Mouse (Mus musculus): Measurements from ENCODE around the gene Ipo8. TPM values are rescaled to one million over a fixed set of nuclear protein-coding genes. Genes with fewer than 3 reads are reported as not detected.

The Ipo8 gene
- polyA plus RNA-seq, 1 experiment from 2014 or later, result 27.5 TPM

- H3K4me1 ChIP-seq, result no peaks in the 10 kb centered on the region
- WGBS, result 92% methylated on average over 2 of the region's 2 CpGs
- H3K27ac ChIP-seq, result no peak overlapping the region
- H3K36me3 ChIP-seq, result peaks cover 44% of the 10 kb centered on the region
- no peak overlapping the region for H3K9ac ChIP-seq
- no peaks in the 10 kb centered on the region for H3K9me3 ChIP-seq (replicated peaks)
- ATAC-seq (ENCODE audit: low FRiP score), result no peak
- H3K27me3 ChIP-seq, result no peaks in the 10 kb centered on the region
- no peak overlapping the region for H3K4me2 ChIP-seq (replicated peaks)
- H3K4me3 ChIP-seq, result no peak overlapping the region
Measured at GRCm38 (mm10) chr6:148795145-148795544, 36.1 kb downstream of the Ipo8 start.

GRCm38 (mm10) chr6:148789010-148789673 lies 42.1 kb downstream of the Ipo8 start:
- Histone ChIP-seq H3K4me3 (no peak overlapping the region), H3K27me3 (no peaks in the 10 kb centered on the region), H3K36me3 (peaks cover 44% of the 10 kb centered on the region), H3K4me1 (no peaks in the 10 kb centered on the region), H3K27ac (no peak overlapping the region), H3K4me2 (replicated peaks) (no peak overlapping the region), H3K9me3 (replicated peaks) (no peaks in the 10 kb centered on the region), H3K9ac (no peak overlapping the region)
- 92% methylated on average over 9 of the region's 9 CpGs for WGBS
- ATAC-seq (ENCODE audit: low FRiP score), result no peak

- Histone ChIP-seq H3K27ac (no peak overlapping the region), H3K9me3 (replicated peaks) (no peaks in the 10 kb centered on the region), H3K9ac (no peak overlapping the region), H3K4me2 (replicated peaks) (no peak overlapping the region), H3K4me1 (no peaks in the 10 kb centered on the region), H3K36me3 (peaks cover 55% of the 10 kb centered on the region), H3K27me3 (no peaks in the 10 kb centered on the region), H3K4me3 (no peak overlapping the region)
- WGBS, result 88% methylated on average over 5 of the region's 5 CpGs
- ATAC-seq (ENCODE audit: low FRiP score), result no peak
Measured at GRCm38 (mm10) chr6:148786186-148786585, 45.1 kb downstream of the Ipo8 start.

GRCm38 (mm10) chr6:148784418-148784817 lies 46.8 kb downstream of the Ipo8 start:
- no peak overlapping the region for H3K4me3 ChIP-seq
- H3K4me2 ChIP-seq (replicated peaks), result no peak overlapping the region
- peaks cover 62% of the 10 kb centered on the region for H3K36me3 ChIP-seq
- H3K4me1 ChIP-seq, result no peaks in the 10 kb centered on the region
- no peaks in the 10 kb centered on the region for H3K9me3 ChIP-seq (replicated peaks)
- 95% methylated on average over 9 of the region's 9 CpGs for WGBS
- H3K27me3 ChIP-seq, result no peaks in the 10 kb centered on the region
- ATAC-seq (ENCODE audit: low FRiP score), result no peak
- no peak overlapping the region for H3K9ac ChIP-seq
- no peak overlapping the region for H3K27ac ChIP-seq

GRCm38 (mm10) chr6:148776236-148776635 lies 55.0 kb downstream of the Ipo8 start:
- H3K27ac ChIP-seq, result no peak overlapping the region
- WGBS, result 98% methylated on average over 2 of the region's 2 CpGs
- H3K9ac ChIP-seq, result no peak overlapping the region

GRCm38 (mm10) chr6:148771423-148771822 lies 59.8 kb downstream of the Ipo8 start:
- Histone ChIP-seq H3K27me3 (no peaks in the 10 kb centered on the region), H3K4me1 (no peaks in the 10 kb centered on the region), H3K9me3 (replicated peaks) (peaks cover 6% of the 10 kb centered on the region; the same call in 1 of the 2 replicates), H3K36me3 (peaks cover 37% of the 10 kb centered on the region), H3K4me2 (replicated peaks) (no peak overlapping the region), H3K4me3 (no peak overlapping the region), H3K9ac (no peak overlapping the region), H3K27ac (no peak overlapping the region)
- WGBS, result 95% methylated on average over 3 of the region's 3 CpGs
- ATAC-seq (ENCODE audit: low FRiP score), result no peak

More at GRCm38 (mm10) chr6:148776236-148776635, 55.0 kb downstream of the Ipo8 start:
- H3K4me1 ChIP-seq, result no peaks in the 10 kb centered on the region
- no peaks in the 10 kb centered on the region for H3K27me3 ChIP-seq
- H3K9me3 ChIP-seq (replicated peaks), result no peaks in the 10 kb centered on the region
- no peak overlapping the region for H3K4me2 ChIP-seq (replicated peaks)
- H3K4me3 ChIP-seq, result no peak overlapping the region
- H3K36me3 ChIP-seq, result peaks cover 68% of the 10 kb centered on the region
- no peak for ATAC-seq (ENCODE audit: low FRiP score)

GRCm38 (mm10) chr6:148768419-148768818 lies 62.8 kb downstream of the Ipo8 start:
- no peaks in the 10 kb centered on the region for H3K27me3 ChIP-seq
- H3K4me2 ChIP-seq (replicated peaks), result no peak overlapping the region
- H3K4me3 ChIP-seq, result no peak overlapping the region
- H3K4me1 ChIP-seq, result no peaks in the 10 kb centered on the region
- 80% methylated on average over 12 of the region's 12 CpGs for WGBS
- peaks cover 10% of the 10 kb centered on the region; the same call in 1 of the 2 replicates for H3K36me3 ChIP-seq
- H3K9ac ChIP-seq, result no peak overlapping the region
- no peak for ATAC-seq (ENCODE audit: low FRiP score)
- H3K9me3 ChIP-seq (replicated peaks), result peaks cover 6% of the 10 kb centered on the region; the same call in 1 of the 2 replicates
- H3K27ac ChIP-seq, result no peak overlapping the region

GRCm38 (mm10) chr6:148767228-148767627 lies 64.0 kb downstream of the Ipo8 start:
- Histone ChIP-seq H3K27me3 (no peaks in the 10 kb centered on the region), H3K36me3 (peaks cover 5% of the 10 kb centered on the region; the same call in 1 of the 2 replicates), H3K4me1 (no peaks in the 10 kb centered on the region), H3K4me3 (no peak overlapping the region), H3K27ac (no peak overlapping the region), H3K9ac (no peak overlapping the region), H3K4me2 (replicated peaks) (no peak overlapping the region), H3K9me3 (replicated peaks) (peaks cover 6% of the 10 kb centered on the region; the same call in 1 of the 2 replicates)
- ATAC-seq (ENCODE audit: low FRiP score), result no peak

GRCm38 (mm10) chr6:148761967-148762712 lies 69.1 kb downstream of the Ipo8 start:
- Histone ChIP-seq H3K36me3 (no peaks in the 10 kb centered on the region), H3K4me1 (no peaks in the 10 kb centered on the region), H3K9ac (no peak overlapping the region), H3K27me3 (no peaks in the 10 kb centered on the region), H3K4me2 (replicated peaks) (no peak overlapping the region), H3K9me3 (replicated peaks) (peaks cover 4% of the 10 kb centered on the region; the same call in 1 of the 2 replicates), H3K4me3 (no peak overlapping the region), H3K27ac (no peak overlapping the region)
- WGBS, result 91% methylated on average over 3 of the region's 3 CpGs
- ATAC-seq (ENCODE audit: low FRiP score), result no peak

- Histone ChIP-seq H3K4me3 (no peak overlapping the region), H3K4me1 (no peaks in the 10 kb centered on the region), H3K9ac (no peak overlapping the region), H3K4me2 (replicated peaks) (no peak overlapping the region), H3K9me3 (replicated peaks) (no peaks in the 10 kb centered on the region), H3K27me3 (no peaks in the 10 kb centered on the region), H3K27ac (no peak overlapping the region), H3K36me3 (no peaks in the 10 kb centered on the region)
- 84% methylated on average over 4 of the region's 4 CpGs for WGBS
- ATAC-seq (ENCODE audit: low FRiP score), result no peak
Measured at GRCm38 (mm10) chr6:148761475-148761874, 69.8 kb downstream of the Ipo8 start.

- H3K9ac ChIP-seq, result no peak overlapping the region
- no peaks in the 10 kb centered on the region for H3K4me1 ChIP-seq
- no peaks in the 10 kb centered on the region for H3K27me3 ChIP-seq
- no peak overlapping the region for H3K4me3 ChIP-seq
- no peak overlapping the region for H3K4me2 ChIP-seq (replicated peaks)
- WGBS, result 85% methylated on average over 1 of the region's 1 CpGs
- ATAC-seq (ENCODE audit: low FRiP score), result no peak
- H3K36me3 ChIP-seq, result no peaks in the 10 kb centered on the region
- H3K9me3 ChIP-seq (replicated peaks), result no peaks in the 10 kb centered on the region
- H3K27ac ChIP-seq, result no peak overlapping the region
Measured at GRCm38 (mm10) chr6:148756535-148756934, 74.7 kb downstream of the Ipo8 start.

- no peak overlapping the region for H3K9ac ChIP-seq
- no peak overlapping the region for H3K4me2 ChIP-seq (replicated peaks)
- no peaks in the 10 kb centered on the region for H3K27me3 ChIP-seq
- ATAC-seq (ENCODE audit: low FRiP score), result no peak
- 86% methylated on average over 2 of the region's 2 CpGs for WGBS
- H3K36me3 ChIP-seq, result no peaks in the 10 kb centered on the region
- no peak overlapping the region for H3K4me3 ChIP-seq
- H3K9me3 ChIP-seq (replicated peaks), result no peaks in the 10 kb centered on the region
- H3K27ac ChIP-seq, result no peak overlapping the region
- H3K4me1 ChIP-seq, result no peaks in the 10 kb centered on the region
Measured at GRCm38 (mm10) chr6:148751400-148751799, 79.9 kb downstream of the Ipo8 start.

GRCm38 (mm10) chr6:148750183-148750582 lies 81.1 kb downstream of the Ipo8 start:
- no peak overlapping the region for H3K9ac ChIP-seq
- no peaks in the 10 kb centered on the region for H3K9me3 ChIP-seq (replicated peaks)
- H3K36me3 ChIP-seq, result no peaks in the 10 kb centered on the region
- H3K4me1 ChIP-seq, result no peaks in the 10 kb centered on the region
- 84% methylated on average over 3 of the region's 3 CpGs for WGBS
- no peak overlapping the region for H3K4me2 ChIP-seq (replicated peaks)
- no peak overlapping the region for H3K4me3 ChIP-seq
- no peaks in the 10 kb centered on the region for H3K27me3 ChIP-seq
- H3K27ac ChIP-seq, result no peak overlapping the region
- ATAC-seq (ENCODE audit: low FRiP score), result no peak
